Mouse (Mus musculus) heart, postnatal 0 days (tissue): Measurements from ENCODE around the gene Col11a2.

ENCODE experiments used
- CTCF ChIP-seq: IDR thresholded peaks from 2 replicates; pipeline ENCODE4 v1.5.1; 2016; ENCODE audit warnings: antibody characterized with exemption, control low read depth, low read depth
- EP300 ChIP-seq: IDR thresholded peaks from 2 replicates; pipeline ENCODE4 v1.6.1; 2016; ENCODE audit warnings: antibody characterized with exemption, low read depth

DNA sequence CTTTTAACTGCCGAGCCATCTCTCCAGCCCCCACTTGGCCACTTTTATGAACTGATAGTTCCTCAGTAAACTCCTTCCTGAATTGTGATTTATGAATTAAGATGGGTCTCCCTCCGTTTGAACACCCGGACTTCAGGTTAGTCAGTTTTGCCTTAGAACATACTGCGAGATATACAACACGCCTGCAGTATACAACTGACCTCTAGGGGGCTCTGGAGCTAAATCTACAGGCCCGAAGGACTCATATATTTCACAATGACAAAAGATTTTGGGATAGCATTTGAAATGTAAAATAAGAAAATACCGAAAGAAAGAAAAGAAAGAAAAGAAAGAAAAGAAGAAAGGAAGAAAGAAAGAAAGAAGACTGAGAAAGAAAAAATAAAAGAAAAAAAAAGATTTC, 36.0 kb downstream of the Col11a2 start:
- TF ChIP-seq EP300: no peak
- TF ChIP-seq CTCF: peak; percentile 62
